Mouse (Mus musculus) ES-E14 (cell line): Measurements from ENCODE around the gene Stat5a. TPM values are rescaled to one million over a fixed set of nuclear protein-coding genes. Genes with fewer than 3 reads are reported as not detected.

Experiments
- DNase-seq: peaks from one replicate; pipeline ENCODE4 v3.0.0-alpha.2; 2013; ENCODE audit warnings: low read depth, low spot score
- H3K27ac ChIP-seq: 2 replicates; pipeline ENCODE4 v1.5.1; 2012; ENCODE audit warnings: low read depth, mild to moderate bottlenecking, low read length, moderate library complexity, mixed read lengths; ENCODE audit not compliant: poor library complexity, insufficient read depth, severe bottlenecking
- H3K36me3 ChIP-seq: 2 replicates; pipeline ENCODE4 v1.6.1; 2012; ENCODE audit warnings: mild to moderate bottlenecking, low read length, moderate library complexity, mixed read lengths; ENCODE audit not compliant: control insufficient read depth, poor library complexity, insufficient read depth, severe bottlenecking
- H3K4me1 ChIP-seq, 2 experiments: fragments of 150-350 bp in 1 of 2; sonication (generic) in 1 of 2; 2 replicates each; pipeline ENCODE4 v1.6.1; 2012; ENCODE audit warnings: low read length in 2 of 2, mild to moderate bottlenecking in 1 of 2, mixed read lengths in 1 of 2; ENCODE audit not compliant: control insufficient read depth in 2 of 2, insufficient read depth in 2 of 2, poor library complexity in 1 of 2
- H3K4me3 ChIP-seq, 2 experiments: fragments of 150-350 bp in 1 of 2; sonication (generic) in 1 of 2; 2 replicates each; pipeline ENCODE4 v1.5.1; 2012; ENCODE audit warnings: low read length in 2 of 2, low read depth in 1 of 2, mild to moderate bottlenecking in 1 of 2, mixed read lengths in 1 of 2; ENCODE audit not compliant: insufficient read depth in 1 of 2, poor library complexity in 1 of 2, severe bottlenecking in 1 of 2
- H3K9ac ChIP-seq: 2 replicates; pipeline ENCODE4 v1.6.1; 2012; ENCODE audit warnings: low read depth, mild to moderate bottlenecking, low read length, mixed read lengths; ENCODE audit not compliant: poor library complexity, insufficient read depth, severe bottlenecking
- H3K9me3 ChIP-seq: fragments of 150-350 bp; sonication (generic); 2 replicates; pipeline ENCODE4 v1.6.1; 2012; ENCODE audit warnings: low read depth, mild to moderate bottlenecking, low read length; ENCODE audit not compliant: control insufficient read depth, insufficient read depth
- CHD2 ChIP-seq: IDR thresholded peaks from 2 replicates; pipeline ENCODE4 v1.6.1; 2014; ENCODE audit warnings: mild to moderate bottlenecking, low read depth, low read length, inconsistent platforms
- HCFC1 ChIP-seq: IDR thresholded peaks from 2 replicates; pipeline ENCODE4 v1.6.1; 2012; ENCODE audit warnings: low read length, inconsistent platforms, borderline replicate concordance; ENCODE audit not compliant: insufficient read depth
- MAFK ChIP-seq: IDR thresholded peaks from 2 replicates; pipeline ENCODE4 v1.6.1; 2014; ENCODE audit warnings: mild to moderate bottlenecking, low read depth, low read length, inconsistent platforms; ENCODE audit not compliant: insufficient read depth
- ZC3H11A ChIP-seq: IDR thresholded peaks from 2 replicates; pipeline ENCODE4 v1.6.1; 2012; ENCODE audit warnings: low read depth, mild to moderate bottlenecking, inconsistent platforms, low read length, borderline replicate concordance
- ZNF384 ChIP-seq: IDR thresholded peaks from 2 replicates; pipeline ENCODE4 v1.6.1; 2012; ENCODE audit warnings: low read depth, low read length, inconsistent platforms
- in situ Hi-C, 2 experiments: fragments of 600-800 bp; cut with MboI; formaldehyde crosslinking; loops; one replicate each; pipeline ENCODE4 v1.15.1; 2025; ENCODE audit warnings: low sequenced_read_pairs in 2 of 2, inconsistent platforms in 1 of 2; ENCODE audit not compliant: unreplicated experiment in 2 of 2
- total RNA-seq: library from RNA; depleted of rRNA; stranded (reverse); fragments of 300-350 nt; gene quantifications from 2 replicates; pipeline ENCODE4 v1.2.3, GENCODE M21; 2012

Stat5a gene
- total RNA-seq, 1 experiment = 1.7 TPM

- H3K9ac ChIP-seq = no peak overlapping the region
- no peak for DNase-seq
- in situ Hi-C loops = no loop called here
- no peak overlapping the region for H3K4me3 ChIP-seq
- no peaks in the 10 kb centered on the region for H3K9me3 ChIP-seq
- H3K4me1 ChIP-seq = no peaks in the 10 kb centered on the region
- TF ChIP-seq ZC3H11A = no peak
- no peak for TF ChIP-seq CHD2
- no peak for TF ChIP-seq MAFK
- TF ChIP-seq HCFC1 = no peak
- TF ChIP-seq ZNF384 = no peak
- peaks cover 66% of the 10 kb centered on the region for H3K36me3 ChIP-seq
- no peak overlapping the region for H3K27ac ChIP-seq
Measured at GRCm38 (mm10) chr11:100892435-100892834, 33.3 kb downstream of the Stat5a start.

GRCm38 (mm10) chr11:100893482-100893881 lies 34.3 kb downstream of the Stat5a start:
- Histone ChIP-seq H3K4me3 (no peak overlapping the region), H3K36me3 (peaks cover 67% of the 10 kb centered on the region), H3K9me3 (no peaks in the 10 kb centered on the region), H3K9ac (no peak overlapping the region), H3K4me1 (no peaks in the 10 kb centered on the region), H3K27ac (no peak overlapping the region)
- TF ChIP-seq CHD2 = no peak
- TF ChIP-seq ZC3H11A = peak; percentile 76
- TF ChIP-seq MAFK = no peak
- TF ChIP-seq ZNF384 = 0 out of 2 replicates have a peak, but pooled peaks have one; percentile 45
- no peak for TF ChIP-seq HCFC1
- DNase-seq = peak; percentile 74
- in situ Hi-C loops = no loop called here

- H3K9me3 ChIP-seq = no peaks in the 10 kb centered on the region
- no peaks in the 10 kb centered on the region for H3K4me1 ChIP-seq
- no peak for DNase-seq
- no peak overlapping the region for H3K9ac ChIP-seq
- no peak overlapping the region for H3K27ac ChIP-seq
- in situ Hi-C loops = no loop called here
- peaks cover 64% of the 10 kb centered on the region for H3K36me3 ChIP-seq
- TF ChIP-seq CHD2 = no peak
- no peak for TF ChIP-seq MAFK
- no peak for TF ChIP-seq ZNF384
- no peak for TF ChIP-seq HCFC1
- TF ChIP-seq ZC3H11A = no peak
- no peak overlapping the region for H3K4me3 ChIP-seq
Measured at GRCm38 (mm10) chr11:100894146-100894918, 35.2 kb downstream of the Stat5a start.

GRCm38 (mm10) chr11:100896078-100896477 lies 36.9 kb downstream of the Stat5a start:
- TF ChIP-seq HCFC1 (no peak), MAFK (no peak), CHD2 (no peak), ZNF384 (no peak), ZC3H11A (no peak)
- H3K4me1 ChIP-seq = no peaks in the 10 kb centered on the region
- DNase-seq = no peak
- H3K9ac ChIP-seq = no peak overlapping the region
- in situ Hi-C loops = no loop called here
- peaks cover 55% of the 10 kb centered on the region for H3K36me3 ChIP-seq
- H3K27ac ChIP-seq = no peak overlapping the region
- H3K4me3 ChIP-seq = no peak overlapping the region
- no peaks in the 10 kb centered on the region for H3K9me3 ChIP-seq
